Mouse (Mus musculus): Measurements from ENCODE around the gene Pde4dip. TPM values are rescaled to one million over a fixed set of nuclear protein-coding genes. Genes with fewer than 3 reads are reported as not detected.

Pde4dip gene
- polyA plus RNA-seq, 1 experiment from 2014 or later: 44.7 TPM

- CTCF ChIA-PET: interaction anchor here (3.0 to 3.8 kb wide), 2 partner anchors 8 to 11 kb away, joined by 12 to 14 read pairs; no protein-coding TSS in a partner anchor
- POLR2A ChIA-PET: interaction anchor here (0.5 kb wide), 1 partner anchor 150 kb away, joined by 3 read pairs; no protein-coding TSS in a partner anchor
- in situ Hi-C loops (cut with MboI; ENCODE audit: low pct_unique_long_range_greater_than_20kb): no loop called here
- DNase-seq (ENCODE audit: low read depth, low spot score) (no peak), ATAC-seq (no peak)
- no peaks in the 10 kb centered on the region for H3K27me3 ChIP-seq
- TF ChIP-seq CTCF (IDR thresholded peaks at IDR 0.05): no peak
Measured at GRCm38 (mm10) chr3:97734259-97734658, 154.2 kb downstream of the Pde4dip start.

- CTCF ChIA-PET: interaction anchor here (1.0 to 3.8 kb wide), 3 partner anchors 9 to 12 kb away, joined by 4 to 14 read pairs (median 12); no protein-coding TSS in a partner anchor
- in situ Hi-C loops (cut with MboI; ENCODE audit: low pct_unique_long_range_greater_than_20kb): no loop called here
- no peak for DNase-seq (ENCODE audit: low read depth, low spot score)
- POLR2A ChIA-PET: interaction anchor here (1.0 kb wide), 1 partner anchor 145 kb away, joined by 3 read pairs; no protein-coding TSS in a partner anchor
- ATAC-seq: no peak
- no peaks in the 10 kb centered on the region for H3K27me3 ChIP-seq
- TF ChIP-seq CTCF (IDR thresholded peaks at IDR 0.05): no peak
Measured at GRCm38 (mm10) chr3:97732622-97733021, 155.9 kb downstream of the Pde4dip start.

GRCm38 (mm10) chr3:97730624-97731023, 157.9 kb downstream of the Pde4dip start:
- CTCF ChIA-PET: no interaction called here
- no peak for DNase-seq (ENCODE audit: low read depth, low spot score)
- TF ChIP-seq CTCF (IDR thresholded peaks at IDR 0.05): no peak
- ATAC-seq: no peak
- no peaks in the 10 kb centered on the region for H3K27me3 ChIP-seq
- in situ Hi-C loops (cut with MboI; ENCODE audit: low pct_unique_long_range_greater_than_20kb): no loop called here
- POLR2A ChIA-PET: no interaction called here

- TF ChIP-seq CTCF (IDR thresholded peaks at IDR 0.05): no peak
- POLR2A ChIA-PET: no interaction called here
- no peak for ATAC-seq
- CTCF ChIA-PET: no interaction called here
- no peaks in the 10 kb centered on the region for H3K27me3 ChIP-seq
- in situ Hi-C loops (cut with MboI; ENCODE audit: low pct_unique_long_range_greater_than_20kb): no loop called here
- no peak for DNase-seq (ENCODE audit: low read depth, low spot score)
Measured at GRCm38 (mm10) chr3:97730131-97730530, 158.4 kb downstream of the Pde4dip start.

- in situ Hi-C loops (cut with MboI; ENCODE audit: low pct_unique_long_range_greater_than_20kb): no loop called here
- POLR2A ChIA-PET: no interaction called here
- TF ChIP-seq CTCF (IDR thresholded peaks at IDR 0.05): no peak
- H3K27me3 ChIP-seq: no peaks in the 10 kb centered on the region
- CTCF ChIA-PET: interaction anchor here (1.4 kb wide), 1 partner anchor 14 kb away, joined by 7 read pairs; no protein-coding TSS in a partner anchor
- ATAC-seq (no peak), DNase-seq (ENCODE audit: low read depth, low spot score) (no peak)
Measured at GRCm38 (mm10) chr3:97727801-97728200, 160.7 kb downstream of the Pde4dip start.

GRCm38 (mm10) chr3:97719116-97719515, 169.4 kb downstream of the Pde4dip start:
- in situ Hi-C loops (cut with MboI; ENCODE audit: low pct_unique_long_range_greater_than_20kb): no loop called here
- no peak for ATAC-seq
- DNase-seq (ENCODE audit: low read depth, low spot score): no peak
- TF ChIP-seq CTCF (IDR thresholded peaks at IDR 0.05): no peak
- CTCF ChIA-PET: no interaction called here
- POLR2A ChIA-PET: interaction anchor here (0.6 kb wide), 1 partner anchor 44 kb away, joined by 3 read pairs; no protein-coding TSS in a partner anchor
- H3K27me3 ChIP-seq: no peaks in the 10 kb centered on the region

- DNase-seq (ENCODE audit: low read depth, low spot score): no peak
- no peaks in the 10 kb centered on the region for H3K27me3 ChIP-seq
- CTCF ChIA-PET: interaction anchor here (1.0 kb wide), 1 partner anchor 10 kb away, joined by 4 read pairs; no protein-coding TSS in a partner anchor
- in situ Hi-C loops (cut with MboI; ENCODE audit: low pct_unique_long_range_greater_than_20kb): no loop called here
- no peak for ATAC-seq
- TF ChIP-seq CTCF (IDR thresholded peaks at IDR 0.05): no peak
- POLR2A ChIA-PET: no interaction called here
Measured at GRCm38 (mm10) chr3:97715922-97716321, 172.6 kb downstream of the Pde4dip start.

GRCm38 (mm10) chr3:97710881-97711280, 177.6 kb downstream of the Pde4dip start:
- no peak for ATAC-seq
- no peaks in the 10 kb centered on the region for H3K27me3 ChIP-seq
- POLR2A ChIA-PET: no interaction called here
- in situ Hi-C loops (cut with MboI; ENCODE audit: low pct_unique_long_range_greater_than_20kb): no loop called here
- DNase-seq (ENCODE audit: low read depth, low spot score): no peak
- CTCF ChIA-PET: interaction anchor here (0.7 to 1.2 kb wide), 3 partner anchors 18 to 79 kb away, joined by 3 read pairs; no protein-coding TSS in a partner anchor
- no peak for TF ChIP-seq CTCF (IDR thresholded peaks at IDR 0.05)

- CTCF ChIA-PET: interaction anchor here (1.2 kb wide), 1 partner anchor 58 kb away, joined by 3 read pairs; no protein-coding TSS in a partner anchor
- in situ Hi-C loops (cut with MboI; ENCODE audit: low pct_unique_long_range_greater_than_20kb): no loop called here
- H3K27me3 ChIP-seq: no peaks in the 10 kb centered on the region
- TF ChIP-seq CTCF (IDR thresholded peaks at IDR 0.05): no peak
- no peak for ATAC-seq
- POLR2A ChIA-PET: no interaction called here
- DNase-seq (ENCODE audit: low read depth, low spot score): no peak
Measured at GRCm38 (mm10) chr3:97710134-97710533, 178.4 kb downstream of the Pde4dip start.

- DNase-seq (ENCODE audit: low read depth, low spot score): no peak
- in situ Hi-C loops (cut with MboI; ENCODE audit: low pct_unique_long_range_greater_than_20kb): no loop called here
Measured at GRCm38 (mm10) chr3:97706561-97706960, 181.9 kb downstream of the Pde4dip start.

GRCm38 (mm10) chr3:97705508-97705907, 183.0 kb downstream of the Pde4dip start:
- DNase-seq (ENCODE audit: low read depth, low spot score): no peak
- in situ Hi-C loops (cut with MboI; ENCODE audit: low pct_unique_long_range_greater_than_20kb): no loop called here
- CTCF ChIA-PET: interaction anchor here (0.8 kb wide), 1 partner anchor 11 kb away, joined by 4 read pairs; no protein-coding TSS in a partner anchor
- no peak for TF ChIP-seq CTCF (IDR thresholded peaks at IDR 0.05)
- ATAC-seq: no peak
- POLR2A ChIA-PET: no interaction called here
- no peaks in the 10 kb centered on the region for H3K27me3 ChIP-seq

More at GRCm38 (mm10) chr3:97706561-97706960, 181.9 kb downstream of the Pde4dip start:
- ChIA-PET POLR2A (interaction anchor here (0.6 kb wide), 1 partner anchor 14 kb away, joined by 4 read pairs; no protein-coding TSS in a partner anchor), CTCF (no interaction called here)
- no peak for ATAC-seq
- no peaks in the 10 kb centered on the region for H3K27me3 ChIP-seq
- TF ChIP-seq CTCF (IDR thresholded peaks at IDR 0.05): no peak

Measured in Patski (cell line).